Mouse (Mus musculus) spleen, embryonic (tissue): ENCODE measurements around the gene Rfk.

ENCODE experiments used
- CTCF ChIA-PET: fragments of 350-600 bp; sonication (Branson Sonifier 250); formaldehyde crosslinking; loops from one replicate; lab custom pipeline; 2022; lab: Charles Lee

The Rfk gene

GRCm38 (mm10) chr19:17443581-17443980, 49.7 kb downstream of the Rfk start:
- CTCF ChIA-PET, result no interaction called here
